Mouse (Mus musculus): ENCODE results near the gene Asb7.

Gene Asb7

DNA sequence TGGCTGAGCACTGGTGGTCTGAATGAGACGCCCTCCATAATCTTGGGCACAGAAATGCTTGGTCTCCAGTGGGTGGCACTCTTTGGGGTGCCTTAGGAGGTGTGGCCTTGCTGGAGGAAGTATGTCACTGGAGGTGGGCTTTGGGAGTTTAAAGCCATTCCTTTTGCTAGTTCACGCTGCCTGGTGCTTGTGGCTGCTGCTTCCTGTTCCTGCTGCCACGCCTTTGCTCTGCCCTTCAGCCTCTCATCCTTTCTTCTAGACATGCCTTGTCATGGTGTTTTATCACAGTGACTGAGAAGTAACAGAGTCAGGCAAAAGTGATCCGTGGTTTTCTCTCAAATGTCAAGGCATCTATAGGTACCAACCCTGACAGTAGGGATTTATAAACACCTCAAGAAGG, 37.2 kb downstream of the Asb7 start:
- no peak for DNase-seq

DNA sequence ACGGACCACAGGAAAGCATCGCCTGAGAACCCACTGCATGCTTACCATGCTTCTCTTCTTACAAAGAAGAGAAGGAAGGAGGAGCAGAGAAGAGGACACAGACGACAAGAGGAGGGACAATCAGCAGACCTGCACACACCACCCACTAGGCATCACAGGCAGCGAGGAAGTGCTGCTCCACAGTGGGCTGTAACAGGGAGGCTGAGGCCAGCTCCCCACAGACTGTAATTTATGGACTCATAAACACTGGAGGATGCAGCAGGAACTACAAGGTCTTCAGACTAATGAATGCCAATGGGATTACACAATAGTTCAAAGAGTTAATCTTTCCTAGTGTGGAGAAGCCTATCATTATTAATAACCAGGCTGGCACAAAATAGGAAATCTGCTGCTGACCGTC, 38.5 kb downstream of the Asb7 start:
- no peak for DNase-seq

DNA sequence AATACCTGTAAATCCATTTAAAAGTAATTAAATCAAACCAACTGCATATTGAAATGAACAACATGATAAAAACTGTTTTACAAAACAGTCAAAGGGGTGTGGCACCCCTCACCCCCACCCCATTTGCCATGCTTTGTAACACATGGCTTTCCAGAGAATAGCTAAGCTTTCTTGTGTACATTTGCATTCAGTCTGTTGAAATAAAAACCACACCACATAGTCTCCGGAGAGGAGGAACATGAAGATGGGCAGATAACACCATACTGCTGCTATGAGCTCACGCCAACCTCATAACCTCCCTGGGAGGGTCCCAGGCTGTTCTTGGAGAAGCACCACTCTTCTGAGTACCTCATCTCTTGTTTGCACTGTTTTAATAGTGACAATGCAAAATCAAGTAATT, 40.2 kb downstream of the Asb7 start:
- no peak for DNase-seq

DNA sequence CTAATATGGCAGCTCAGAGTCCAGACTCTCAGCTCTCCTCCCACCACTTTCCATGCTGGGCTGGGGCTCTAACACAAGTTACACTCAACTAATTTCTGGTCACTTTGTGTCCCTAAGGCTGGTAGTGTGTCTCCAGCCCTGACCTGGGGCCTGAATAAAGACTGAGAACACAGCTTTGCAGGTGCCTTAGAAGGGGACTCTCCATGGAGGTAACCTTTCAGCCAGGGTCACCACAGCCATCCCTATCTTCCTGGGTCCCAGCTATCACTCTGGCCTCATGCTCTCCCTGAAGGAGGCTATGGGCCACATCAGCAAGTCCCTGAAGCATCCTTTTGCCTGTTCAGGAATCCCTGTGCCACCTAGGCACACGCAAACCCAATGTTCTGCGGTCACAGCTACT, 43.7 kb downstream of the Asb7 start:
- DNase-seq, result no peak

DNA sequence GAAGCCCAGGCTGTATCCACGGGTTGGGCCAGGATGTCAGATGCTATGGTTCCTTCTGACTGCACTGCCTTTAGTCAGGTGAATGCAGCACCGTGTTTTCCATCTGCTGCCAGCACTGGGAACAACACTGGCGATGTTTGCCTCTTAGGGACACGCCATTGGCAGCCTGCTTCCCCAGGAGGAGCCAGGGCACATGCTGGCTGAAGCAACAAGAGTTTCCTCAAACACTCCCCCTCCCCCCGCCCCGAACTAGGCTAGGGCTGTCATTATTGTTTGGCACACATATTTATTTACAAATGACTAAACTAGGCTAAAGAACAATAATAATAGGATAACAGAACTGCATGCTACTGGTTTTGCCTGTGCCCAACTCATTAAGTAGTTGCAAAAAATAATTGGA, 56.0 kb downstream of the Asb7 start:
- DNase-seq, result no peak

DNA sequence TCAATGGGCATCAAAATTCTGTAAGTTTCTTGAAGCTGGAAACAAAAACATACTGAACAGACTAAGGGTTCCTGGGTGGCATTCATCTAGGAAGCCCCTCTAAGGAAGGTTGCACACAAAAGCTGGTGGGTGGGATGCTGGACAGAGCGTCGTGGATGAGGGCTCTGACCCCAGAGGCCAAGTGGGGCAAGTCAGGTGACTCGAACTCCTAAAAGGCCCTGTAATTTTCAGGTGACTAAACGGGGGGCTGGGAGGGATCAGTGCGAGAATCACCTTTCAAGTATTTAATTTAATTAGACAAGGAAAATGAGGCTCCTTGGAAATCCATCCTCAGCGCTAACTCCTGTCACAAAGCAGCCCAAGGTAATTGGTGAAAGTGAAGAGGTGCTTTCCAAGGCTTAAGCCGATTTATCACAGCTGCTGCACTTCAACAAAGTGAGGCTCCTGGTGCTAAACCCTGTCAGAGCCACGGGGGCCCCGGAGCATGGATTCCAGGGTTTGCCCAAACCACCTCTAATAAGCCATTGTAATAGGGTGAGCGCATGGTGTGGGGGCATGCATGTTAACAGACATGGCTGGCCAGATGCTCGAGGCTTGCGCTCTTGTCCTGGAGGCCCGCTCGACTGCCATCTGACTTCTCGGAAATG, 59.1 kb downstream of the Asb7 start:
- no peak for DNase-seq

DNA sequence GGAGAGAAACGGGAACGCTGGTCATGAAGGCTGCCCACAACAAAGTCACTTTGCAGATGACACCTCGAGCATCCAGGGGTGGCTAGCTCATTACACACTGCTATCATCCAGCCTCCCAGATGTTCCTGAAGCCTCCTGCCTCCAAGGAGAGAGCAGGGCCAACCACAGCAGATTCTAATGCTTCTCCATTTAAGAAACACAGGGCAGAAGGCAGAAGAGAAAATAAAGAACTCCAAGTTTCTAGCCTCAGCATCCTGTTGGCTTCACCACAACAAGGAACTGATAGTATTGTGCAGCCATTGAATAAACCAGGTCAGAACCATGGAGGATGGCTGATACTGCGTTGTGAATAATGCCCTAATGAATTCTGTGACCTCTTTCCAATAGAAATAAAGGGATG, 60.0 kb downstream of the Asb7 start:
- no peak for DNase-seq

DNA sequence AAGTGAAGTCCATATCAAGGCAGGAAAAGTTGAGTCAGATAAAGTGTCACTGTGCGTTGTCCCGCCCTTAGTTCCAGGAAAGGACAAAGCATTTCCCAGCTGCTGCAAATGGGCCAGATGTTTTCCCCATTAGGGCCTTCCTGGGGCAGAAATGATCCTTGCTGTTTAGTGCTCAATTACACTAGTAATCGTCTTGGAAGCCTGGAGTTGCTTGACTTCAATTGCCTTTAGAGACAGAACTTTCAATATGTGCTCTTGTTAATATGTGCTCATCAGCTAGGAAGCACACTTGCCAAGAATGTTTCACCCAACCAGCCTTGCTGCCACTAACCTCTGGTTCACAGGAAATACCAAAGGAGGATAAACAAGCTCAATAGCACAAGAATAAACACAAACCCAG, 66.0 kb downstream of the Asb7 start:
- no peak for DNase-seq

DNA sequence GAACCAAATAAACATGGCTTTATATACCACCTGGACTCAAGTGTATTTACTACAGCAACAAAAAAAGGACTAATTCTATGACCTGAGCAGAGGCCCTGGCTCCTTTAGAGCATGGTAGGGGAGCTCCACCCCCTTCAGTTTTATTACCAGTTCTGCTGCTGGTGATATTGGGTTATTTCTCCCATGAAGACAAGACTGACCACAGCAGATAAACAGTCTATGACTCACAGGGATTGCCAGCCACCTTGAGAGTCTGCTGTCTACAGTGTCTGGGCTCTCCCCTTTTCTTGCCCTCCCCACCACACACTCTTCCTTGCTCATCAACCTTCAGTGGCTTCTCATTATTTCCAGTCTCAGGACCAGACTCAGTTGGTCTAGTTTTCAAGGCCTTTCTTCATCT, 87.5 kb downstream of the Asb7 start:
- no peak for DNase-seq

DNA sequence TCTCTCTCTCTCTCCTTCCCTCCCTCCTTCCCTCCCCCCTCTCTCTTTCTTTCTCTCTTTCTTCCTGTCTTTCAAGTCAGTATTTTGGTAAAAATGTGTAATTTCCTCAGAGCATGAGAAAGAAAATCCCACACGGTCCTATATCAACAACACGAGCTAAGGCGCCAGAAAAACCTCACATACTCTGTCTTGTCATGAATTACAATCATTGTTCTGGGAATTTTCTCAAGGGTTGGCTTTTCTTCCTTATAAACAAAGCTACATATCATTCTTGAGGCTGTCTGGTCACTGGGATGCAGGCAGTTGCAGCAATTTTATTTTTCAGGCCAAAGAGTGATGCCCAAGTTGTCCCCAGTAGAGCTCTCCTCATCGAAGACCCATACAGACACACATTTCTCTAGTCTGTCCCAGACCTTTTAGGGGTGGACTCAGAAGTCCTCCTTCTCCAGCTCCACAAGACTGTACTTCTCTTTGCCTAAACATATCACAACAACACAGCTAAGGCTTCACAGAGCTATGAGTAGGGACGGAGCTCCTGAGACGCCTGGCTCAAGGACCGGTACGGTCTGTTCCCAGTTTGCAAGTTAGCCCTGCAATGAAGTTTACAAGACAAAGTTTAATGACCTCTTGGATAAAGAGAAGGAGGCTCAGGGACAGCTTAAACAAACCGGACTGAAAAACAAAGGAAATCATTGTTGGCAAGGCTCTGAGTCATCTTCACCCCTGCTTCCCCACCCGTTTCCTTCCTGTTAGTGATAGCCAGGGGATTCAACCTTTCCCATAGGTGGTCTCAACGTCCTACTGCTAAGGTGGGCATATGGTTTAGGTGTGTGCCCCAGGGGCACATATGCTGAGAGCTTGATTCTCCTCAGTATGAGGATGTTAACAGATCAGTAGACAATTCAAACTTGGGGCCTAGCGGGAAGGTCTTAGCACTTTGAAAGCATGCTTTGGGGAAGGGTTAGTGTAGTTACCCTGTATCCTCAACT, 88.5 kb downstream of the Asb7 start:
- no peak for DNase-seq

DNA sequence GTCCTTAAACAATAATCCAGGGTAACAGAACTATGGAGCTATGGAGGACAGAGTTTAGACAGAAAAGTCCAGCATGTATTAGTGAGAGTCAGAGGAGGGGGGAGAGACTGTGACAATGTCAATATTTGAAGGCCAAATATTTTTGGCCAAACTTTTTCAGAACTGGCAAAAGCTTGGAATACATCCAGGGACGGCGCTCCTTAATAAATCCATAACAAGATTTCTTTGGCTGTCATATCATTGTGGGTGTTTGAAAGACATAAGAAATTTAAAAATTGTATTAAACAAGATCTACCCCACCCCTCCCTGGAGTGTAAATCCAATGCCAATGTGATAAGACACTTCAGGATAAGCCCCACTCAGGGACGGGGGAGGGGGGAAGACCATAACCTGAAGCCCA, 89.3 kb downstream of the Asb7 start:
- DNase-seq, result no peak

DNA sequence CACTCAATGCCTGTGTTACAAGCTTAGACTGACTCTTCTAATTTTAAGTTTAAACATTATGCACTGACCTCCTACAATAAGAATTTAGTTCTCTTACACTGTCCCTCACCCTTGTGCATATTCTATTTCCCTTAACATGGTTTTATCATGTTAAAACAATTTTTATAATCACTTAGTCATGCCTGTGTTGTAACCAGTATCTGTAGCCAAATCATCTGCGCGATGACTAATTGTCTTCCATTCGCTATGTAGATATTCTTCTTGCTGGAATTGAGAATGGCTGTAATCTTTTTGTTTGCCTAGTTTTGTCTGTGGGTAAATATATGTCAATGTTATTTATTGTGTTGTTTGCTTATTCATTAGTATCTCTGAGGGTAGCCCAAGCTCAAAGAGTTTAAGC, 91.5 kb downstream of the Asb7 start:
- no peak for DNase-seq
